Mouse (Mus musculus) kidney, postnatal 10 days (tissue): Measurements from ENCODE around the gene Btbd35f2.
"Not testable (repeated sequence)": the region's sequence is repeated elsewhere in the genome, so short reads cannot be mapped to it uniquely, and the experiment has no call there.

Source experiments
- DNase-seq: peaks from one replicate; pipeline ENCODE4 v3.0.0; 2021; ENCODE audit warnings: mixed read lengths

Gene Btbd35f2

GRCm38 (mm10) chrX:32278094-32278493 is at the start of gene Btbd35f2:
Gene Btbd35f2 (plus strand): TSS chrX:32278394.
- not testable (repeated sequence) for DNase-seq
